ENCODE assay signal across 8 mouse cellular contexts in genomic region chr6:91076249-91076648, GRCm38 (mm10). TPM values are rescaled to one million over a fixed set of nuclear protein-coding genes. Genes with fewer than 3 reads are reported as not detected.
DNase-seq lines count a peak whose midpoint lies in the region; ATAC-seq and TF ChIP-seq lines count a peak whose summit lies in the region.

No protein-coding gene starts in this region.

- WGBS in lung, embryonic 14.5 days = 72% methylated on average over 9 of the region's 9 CpGs
- 74% methylated on average over 9 of the region's 9 CpGs for WGBS in lung, adult 2 months
- WGBS in hindbrain, embryonic 13.5 days = 79% methylated on average over 9 of the region's 9 CpGs
- 86% methylated on average over 9 of the region's 9 CpGs for WGBS in midbrain, embryonic 15.5 days

- no peak for TF ChIP-seq CTCF in lung, embryonic 14.5 days (IDR thresholded peaks at IDR 0.05; ENCODE audit: low read depth)
- no peak for TF ChIP-seq CTCF in lung, adult 2 months (IDR thresholded peaks at IDR 0.05; ENCODE audit: insufficient read depth, low read length)

- DNase-seq in lung, embryonic 14.5 days = peak; percentile 7
- DNase-seq in lung, adult 2 months = no peak
- peak; percentile 66 for DNase-seq in cerebellum, adult 8-10 months
- peak; percentile 71 to 79 for DNase-seq in heart, adult 18-20 months
- DNase-seq in layer of hippocampus, postnatal 25 days (ENCODE audit: extremely low spot score in 1 of 2, low spot score in 1 of 2) = peak; percentile 43 to 44
- DNase-seq in right cerebral cortex, postnatal 10 days (ENCODE audit: low spot score in 2 of 2) = peak; percentile 85 to 90

- TF ChIP-seq POLR2A in lung, adult 2 months (IDR thresholded peaks at IDR 0.05; ENCODE audit: borderline replicate concordance, extremely low read depth, low read depth, low read length) = no peak

- no peak overlapping the region for H3K27ac ChIP-seq in lung, embryonic 14.5 days (ENCODE audit: low read depth)
- no peak overlapping the region for H3K27ac ChIP-seq in hindbrain, embryonic 13.5 days
- no peak overlapping the region for H3K27ac ChIP-seq in midbrain, embryonic 15.5 days

- H3K4me3 ChIP-seq in lung, embryonic 14.5 days (ENCODE audit: low read depth, low read length) = no peak overlapping the region
- no peak overlapping the region for H3K4me3 ChIP-seq in lung, adult 2 months (replicated peaks; ENCODE audit: extremely low read depth, low read depth, low read length)
- no peak overlapping the region for H3K4me3 ChIP-seq in hindbrain, embryonic 13.5 days
- no peak overlapping the region for H3K4me3 ChIP-seq in midbrain, embryonic 15.5 days

- no peak overlapping the region for H3K4me2 ChIP-seq in lung, embryonic 14.5 days
- H3K4me2 ChIP-seq in hindbrain, embryonic 13.5 days = no peak overlapping the region
- no peak overlapping the region for H3K4me2 ChIP-seq in midbrain, embryonic 15.5 days

- no peaks in the 10 kb centered on the region for H3K27me3 ChIP-seq in lung, embryonic 14.5 days (ENCODE audit: insufficient read depth, low read length)
- no peaks in the 10 kb centered on the region for H3K27me3 ChIP-seq in hindbrain, embryonic 13.5 days
- H3K27me3 ChIP-seq in midbrain, embryonic 15.5 days (replicated peaks) = no peaks in the 10 kb centered on the region

- no peaks in the 10 kb centered on the region for H3K4me1 ChIP-seq in lung, embryonic 14.5 days (ENCODE audit: insufficient read depth)
- no peaks in the 10 kb centered on the region for H3K4me1 ChIP-seq in lung, adult 2 months (ENCODE audit: control insufficient read depth, insufficient read depth, low read length)
- H3K4me1 ChIP-seq in hindbrain, embryonic 13.5 days (replicated peaks) = peaks cover 8% of the 10 kb centered on the region; the same call in 1 of the 2 replicates
- no peaks in the 10 kb centered on the region for H3K4me1 ChIP-seq in midbrain, embryonic 15.5 days

- no peak overlapping the region for H3K9ac ChIP-seq in lung, embryonic 14.5 days
- no peak overlapping the region for H3K9ac ChIP-seq in hindbrain, embryonic 13.5 days
- no peak overlapping the region for H3K9ac ChIP-seq in midbrain, embryonic 15.5 days

- 0 out of 2 replicates have a peak, but pooled peaks cover 4% of the 10 kb centered on the region for H3K36me3 ChIP-seq in lung, embryonic 14.5 days (ENCODE audit: insufficient read depth)
- H3K36me3 ChIP-seq in hindbrain, embryonic 13.5 days = peaks cover 62% of the 10 kb centered on the region
- peaks cover 16% of the 10 kb centered on the region; the same call in 1 of the 2 replicates for H3K36me3 ChIP-seq in midbrain, embryonic 15.5 days (replicated peaks)

- H3K9me3 ChIP-seq in lung, embryonic 14.5 days (ENCODE audit: low read depth, low read length) = no peaks in the 10 kb centered on the region
- no peaks in the 10 kb centered on the region for H3K9me3 ChIP-seq in hindbrain, embryonic 13.5 days
- H3K9me3 ChIP-seq in midbrain, embryonic 15.5 days = no peaks in the 10 kb centered on the region

- ATAC-seq in lung, embryonic 14.5 days (ENCODE audit: insufficient read depth) = no peak
- ATAC-seq in hindbrain, embryonic 13.5 days (ENCODE audit: low FRiP score) = no peak
- no peak for ATAC-seq in midbrain, embryonic 15.5 days (replicated peaks)

RNA-seq across cellular contexts. Expression of gene Nup210, which starts 40.4 kb away (rescaled TPM):
- polyA plus RNA-seq in lung, embryonic 14.5 days (2014; fragmentation: Nextera tagmentation; extraction: Ambion mirVana) = 30.8 and 35.3 TPM in 2 replicates
- 25.7 and 40.2 TPM in 2 replicates for polyA plus RNA-seq in lung, adult 2 months (2012; rRNA removed)
- total RNA-seq in heart, adult 18-20 months (2021) = 1 to 10 TPM; 2.6 to 6.9 TPM
- 10 to 100 TPM; 17.8 to 23.4 TPM for total RNA-seq in layer of hippocampus, postnatal 25 days (2021)
- polyA plus RNA-seq in hindbrain, embryonic 13.5 days (2015; fragmentation: Nextera tagmentation; extraction: Ambion mirVana) = 17.0 and 17.4 TPM in 2 replicates
- 22.0 and 22.5 TPM in 2 replicates for polyA plus RNA-seq in midbrain, embryonic 15.5 days (2015; fragmentation: Nextera tagmentation; extraction: Ambion mirVana)
